Mouse (Mus musculus) lung, postnatal 0 days (tissue): ENCODE data around the gene Moap1.

Experiments used
- CTCF ChIP-seq: IDR thresholded peaks from 2 replicates; pipeline ENCODE4 v1.5.1; 2016; ENCODE audit warnings: antibody characterized with exemption, mild to moderate bottlenecking
- EP300 ChIP-seq: IDR thresholded peaks from 2 replicates; pipeline ENCODE4 v1.6.1; 2016; ENCODE audit warnings: antibody characterized with exemption, mild to moderate bottlenecking, control low read depth

DNA sequence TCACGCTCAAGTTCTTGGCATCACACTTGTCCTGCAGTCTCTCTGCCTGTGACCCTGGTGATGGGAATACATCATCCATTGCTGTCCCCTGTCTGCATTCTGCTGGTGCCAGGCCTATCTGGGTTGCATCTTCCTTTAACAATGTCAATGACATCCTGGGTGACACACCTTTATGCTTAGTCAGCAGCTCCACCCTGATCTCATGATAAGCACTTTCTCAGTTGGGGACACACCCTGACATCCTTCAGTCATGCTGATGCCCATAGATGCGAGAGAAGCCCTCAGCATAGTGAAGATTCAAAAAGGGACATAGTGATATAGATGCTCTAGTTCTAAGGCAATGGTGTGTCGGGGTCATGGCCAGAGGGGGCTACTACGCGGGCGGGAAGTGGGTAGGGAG lies 18.3 kb downstream of the Moap1 start:
- TF ChIP-seq CTCF (no peak), EP300 (no peak)
